Mouse (Mus musculus): Measurements from ENCODE around the gene Areg.

GRCm38 (mm10) chr5:91134961-91135360 lies 4.4 kb upstream of the Areg start:
- TF ChIP-seq POLR2A (IDR thresholded peaks at IDR 0.05; ENCODE audit: insufficient read length, low read depth) (no peak), CEBPB (IDR thresholded peaks at IDR 0.05; ENCODE audit: insufficient read depth, poor library complexity, severe bottlenecking) (no peak), MAX (IDR thresholded peaks at IDR 0.05; ENCODE audit: low read depth) (no peak), TCF12 (IDR thresholded peaks at IDR 0.05; ENCODE audit: insufficient read depth, poor library complexity, severe bottlenecking) (no peak), E2F4 (IDR thresholded peaks at IDR 0.05; ENCODE audit: insufficient read depth) (no peak), SRF (IDR thresholded peaks at IDR 0.05; ENCODE audit: control insufficient read depth, insufficient read length, low read depth) (no peak), POLR2AphosphoS2 (IDR thresholded peaks at IDR 0.05; ENCODE audit: insufficient read length, low read depth) (no peak), USF1 (IDR thresholded peaks at IDR 0.05; ENCODE audit: low read depth) (no peak), MYOG (IDR thresholded peaks at IDR 0.05; ENCODE audit: control insufficient read depth in 1 of 3, insufficient read depth in 1 of 3, insufficient read length in 2 of 3, low read depth in 2 of 3) (no peak), MYOD1 (IDR thresholded peaks at IDR 0.05; ENCODE audit: control insufficient read depth in 1 of 3, insufficient read length in 2 of 3, low read depth in 2 of 3) (no peak), TCF3 (IDR thresholded peaks at IDR 0.05; ENCODE audit: insufficient read length, low read depth) (no peak)

Data from myocyte (in vitro differentiated cells).